Mouse (Mus musculus) urinary bladder, postnatal 10 days (tissue): ENCODE measurements around the gene Rhox3a.
"Not testable (repeated sequence)": the region's sequence is repeated elsewhere in the genome, so short reads cannot be mapped to it uniquely, and the experiment has no call there.

Experiments
- DNase-seq: peaks from one replicate; pipeline ENCODE4 v3.0.0; 2022; ENCODE audit warnings: low spot score

The Rhox3a gene

GRCm38 (mm10) chrX:37249619-37250018 is at the start of gene Rhox3a:
TSS of gene Rhox3a (plus strand) at chrX:37249919.
- DNase-seq, result not testable (repeated sequence)

DNA sequence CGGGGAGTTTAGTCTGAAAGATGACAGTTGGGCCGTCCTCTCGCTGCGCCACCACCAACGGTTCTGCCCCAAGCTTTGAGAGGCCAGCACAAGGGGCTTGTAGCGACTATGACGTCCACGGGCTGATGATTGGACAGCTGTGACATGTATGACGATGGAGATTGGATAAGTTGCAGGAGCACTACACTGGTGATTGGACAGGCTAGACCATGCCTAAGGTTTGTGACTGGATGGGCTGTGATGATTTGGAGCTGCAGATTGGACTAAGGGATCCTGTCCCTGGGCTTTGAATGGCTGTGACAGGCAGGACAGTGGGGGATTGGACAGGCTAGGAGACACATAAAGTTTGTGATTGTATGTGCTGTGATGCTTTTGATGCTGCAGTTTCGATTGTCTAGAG is 38.8 kb upstream of the Rhox3a start, which contains the start of gene Gm9:
Gene Gm9 (minus strand): TSS at position 101 of the 400 bp plus-strand sequence.
- DNase-seq, result no peak

GRCm38 (mm10) chrX:37222158-37222557 is 27.6 kb upstream of the Rhox3a start, which contains the start of gene Rhox1:
TSS of gene Rhox1 (minus strand) at chrX:37222258.
- DNase-seq, result not testable (repeated sequence)

DNA sequence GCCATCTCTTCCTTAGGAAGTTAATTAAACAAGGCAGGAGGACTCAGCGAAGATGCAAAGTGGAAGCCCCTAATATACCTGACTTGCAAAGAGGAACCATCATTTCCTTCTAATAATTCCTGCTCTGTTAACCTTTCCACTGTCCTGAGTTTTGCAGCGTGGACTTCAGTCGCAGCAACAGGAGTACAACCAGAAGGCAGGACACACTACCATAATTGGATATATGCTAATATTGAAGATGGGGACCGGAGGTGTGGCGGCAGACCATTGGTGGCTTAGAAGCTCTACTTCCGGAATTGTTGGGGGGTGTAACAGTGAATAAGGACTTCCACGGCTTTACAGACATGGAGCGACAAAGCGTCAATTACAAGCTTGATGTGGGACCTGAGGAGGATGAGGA is 5.0 kb upstream of the Rhox3a start, which contains the start of gene Rhox2a:
Gene Rhox2a (plus strand): TSS at position 301 of the 400 bp plus-strand sequence.
- not testable (repeated sequence) for DNase-seq

DNA sequence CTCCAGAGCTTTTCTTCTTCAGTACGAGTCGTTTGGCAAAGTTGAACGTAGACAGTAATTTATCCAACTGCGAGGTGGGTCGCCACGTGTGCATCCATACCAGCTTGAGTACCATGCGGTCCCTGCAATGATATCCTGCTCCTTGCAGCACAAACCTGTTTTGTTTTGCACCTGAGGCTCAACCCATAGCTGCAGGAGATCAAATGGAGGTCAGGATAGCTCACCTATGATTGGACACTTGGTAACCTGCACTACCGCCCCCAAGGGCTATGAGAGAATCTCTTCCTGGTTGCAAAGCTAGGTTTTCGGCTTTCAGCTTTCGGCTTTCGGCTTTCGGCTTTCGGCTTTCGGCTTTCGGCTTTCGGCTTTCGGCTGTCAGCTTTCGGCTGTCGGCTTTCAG is 15.3 kb downstream of the Rhox3a start, which contains the start of gene Rhox4a:
Gene Rhox4a (plus strand): TSS at position 301 of the 400 bp plus-strand sequence.
- DNase-seq, result not testable (repeated sequence)
